Mouse (Mus musculus): Measurements from ENCODE around the gene 4931406P16Rik. TPM values are rescaled to one million over a fixed set of nuclear protein-coding genes. Genes with fewer than 3 reads are reported as not detected.
"Not testable (repeated sequence)": the region's sequence is repeated elsewhere in the genome, so short reads cannot be mapped to it uniquely, and the experiment has no call there.

Gene 4931406P16Rik
- polyA plus RNA-seq, 1 experiment: 15.8 TPM

DNA sequence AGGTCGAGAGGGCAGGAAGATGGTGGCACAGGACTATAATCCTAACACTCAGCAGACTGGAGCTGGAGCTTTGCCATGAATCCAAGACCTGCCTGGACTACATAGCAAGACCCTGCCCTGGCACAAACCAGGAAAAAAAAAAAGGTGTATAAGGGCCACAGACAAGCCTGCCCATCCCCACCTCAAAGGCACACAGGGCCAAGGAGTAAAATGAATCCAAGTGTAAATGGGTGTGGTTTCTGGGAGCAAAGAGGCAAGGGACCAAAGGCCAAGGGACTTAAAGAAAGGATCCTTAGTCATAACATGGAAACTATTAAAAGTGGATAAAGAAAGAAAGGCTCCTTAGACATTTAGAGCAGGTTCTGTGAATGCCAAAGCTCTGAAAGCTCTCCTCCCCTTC is 94.9 kb downstream of the 4931406P16Rik start:
- no peaks in the 10 kb centered on the region for H3K27me3 ChIP-seq (ENCODE audit: control insufficient read depth, insufficient read depth, low read length)
- TF ChIP-seq CTCF (IDR thresholded peaks at IDR 0.05; ENCODE audit: extremely low read depth, insufficient read length, insufficient replicate concordance, low read depth, low read length): no peak
- no peak for TF ChIP-seq POLR2A (IDR thresholded peaks at IDR 0.05; ENCODE audit: low read depth, low read length)
- no peak overlapping the region for H3K4me3 ChIP-seq (ENCODE audit: low read depth, low read length)
- peaks cover 39% of the 10 kb centered on the region for H3K4me1 ChIP-seq (ENCODE audit: control insufficient read depth, insufficient read depth, insufficient read length, low read length)
- WGBS: 62% methylated on average over 1 of the region's 1 CpGs
- peaks cover 71% of the 10 kb centered on the region for H3K36me3 ChIP-seq (ENCODE audit: control insufficient read depth, insufficient read depth, low read length)
- peak overlapping the region; percentile 92 for H3K27ac ChIP-seq (ENCODE audit: insufficient read depth, low read depth, low read length)

DNA sequence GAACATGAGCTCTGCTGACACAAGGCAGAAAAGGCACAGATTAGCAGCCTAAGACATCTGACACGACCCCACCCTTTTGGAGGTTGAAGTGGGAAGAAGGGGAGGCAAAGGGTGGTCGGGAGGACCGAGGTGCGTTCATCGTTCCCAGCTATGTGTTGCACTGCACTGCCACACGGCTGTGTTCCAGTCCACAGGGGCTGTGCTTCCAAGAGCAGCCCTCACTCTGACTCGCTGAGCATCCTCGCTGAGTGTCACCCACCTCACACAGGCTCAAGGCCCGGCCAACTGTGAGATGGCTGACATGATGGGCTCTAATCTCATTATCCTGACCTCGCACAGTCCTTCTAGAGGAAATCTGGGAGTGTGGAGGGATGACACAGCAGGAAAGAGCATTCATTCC is 96.9 kb downstream of the 4931406P16Rik start:
- peaks cover 71% of the 10 kb centered on the region for H3K36me3 ChIP-seq (ENCODE audit: control insufficient read depth, insufficient read depth, low read length)
- H3K27ac ChIP-seq (ENCODE audit: insufficient read depth, low read depth, low read length): peak overlapping the region; percentile 58; the same call in 1 of the 2 replicates
- TF ChIP-seq POLR2A (IDR thresholded peaks at IDR 0.05; ENCODE audit: low read depth, low read length): no peak
- TF ChIP-seq CTCF (IDR thresholded peaks at IDR 0.05; ENCODE audit: extremely low read depth, insufficient read length, insufficient replicate concordance, low read depth, low read length): no peak
- no peaks in the 10 kb centered on the region for H3K27me3 ChIP-seq (ENCODE audit: control insufficient read depth, insufficient read depth, low read length)
- peaks cover 46% of the 10 kb centered on the region for H3K4me1 ChIP-seq (ENCODE audit: control insufficient read depth, insufficient read depth, insufficient read length, low read length)
- no peak overlapping the region for H3K4me3 ChIP-seq (ENCODE audit: low read depth, low read length)
- WGBS: 91% methylated on average over 10 of the region's 10 CpGs

DNA sequence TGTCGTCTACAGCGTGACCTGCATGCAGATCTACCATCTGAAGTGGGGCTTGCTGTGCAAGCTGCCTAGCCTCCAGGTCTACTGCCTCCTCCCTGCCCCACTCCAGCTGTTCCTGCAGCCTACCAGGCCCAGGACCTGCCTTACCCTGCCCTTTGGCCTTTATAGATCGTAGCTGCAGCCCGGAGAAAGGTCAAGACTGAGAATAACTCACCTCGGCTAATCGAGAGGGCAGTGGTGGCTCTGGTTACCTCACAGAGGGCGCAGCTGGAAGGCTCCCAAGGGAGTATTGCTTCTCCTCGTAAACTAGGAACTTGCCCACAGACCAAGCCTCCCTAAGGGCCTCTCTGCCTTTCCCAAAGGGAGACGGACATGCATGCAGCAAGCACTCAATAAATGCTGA is 97.9 kb downstream of the 4931406P16Rik start:
- peaks cover 46% of the 10 kb centered on the region for H3K4me1 ChIP-seq (ENCODE audit: control insufficient read depth, insufficient read depth, insufficient read length, low read length)
- WGBS: 53% methylated on average over 9 of the region's 9 CpGs
- no peaks in the 10 kb centered on the region for H3K27me3 ChIP-seq (ENCODE audit: control insufficient read depth, insufficient read depth, low read length)
- peaks cover 73% of the 10 kb centered on the region for H3K36me3 ChIP-seq (ENCODE audit: control insufficient read depth, insufficient read depth, low read length)
- TF ChIP-seq CTCF (IDR thresholded peaks at IDR 0.05; ENCODE audit: extremely low read depth, insufficient read length, insufficient replicate concordance, low read depth, low read length) (no peak), POLR2A (IDR thresholded peaks at IDR 0.05; ENCODE audit: low read depth, low read length) (no peak)
- H3K27ac ChIP-seq (ENCODE audit: insufficient read depth, low read depth, low read length): peak overlapping the region; percentile 58
- no peak overlapping the region for H3K4me3 ChIP-seq (ENCODE audit: low read depth, low read length)

DNA sequence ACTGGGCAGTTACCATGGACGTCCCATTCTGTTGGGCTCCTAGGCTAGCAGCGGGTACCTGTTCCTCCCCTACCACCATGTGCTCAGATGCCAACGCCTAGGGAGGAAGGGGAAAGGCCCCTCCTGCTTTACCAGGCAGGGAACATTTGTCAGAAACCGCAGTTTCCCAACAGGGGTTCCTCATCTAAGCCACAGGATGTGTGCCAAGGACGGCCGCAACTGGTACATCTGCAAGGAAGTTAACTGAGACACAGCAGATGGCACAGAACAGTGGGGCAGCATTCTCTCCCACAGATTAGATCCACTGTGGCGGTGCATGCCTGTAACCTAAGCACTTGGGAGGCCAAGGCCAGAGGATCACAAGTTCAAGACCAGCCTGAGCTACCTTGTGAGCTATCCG is 98.7 kb downstream of the 4931406P16Rik start:
- H3K36me3 ChIP-seq (ENCODE audit: control insufficient read depth, insufficient read depth, low read length): peaks cover 72% of the 10 kb centered on the region
- peaks cover 46% of the 10 kb centered on the region for H3K4me1 ChIP-seq (ENCODE audit: control insufficient read depth, insufficient read depth, insufficient read length, low read length)
- no peaks in the 10 kb centered on the region for H3K27me3 ChIP-seq (ENCODE audit: control insufficient read depth, insufficient read depth, low read length)
- H3K4me3 ChIP-seq (ENCODE audit: low read depth, low read length): no peak overlapping the region
- TF ChIP-seq CTCF (IDR thresholded peaks at IDR 0.05; ENCODE audit: extremely low read depth, insufficient read length, insufficient replicate concordance, low read depth, low read length) (no peak), POLR2A (IDR thresholded peaks at IDR 0.05; ENCODE audit: low read depth, low read length) (no peak)
- WGBS: 86% methylated on average over 8 of the region's 8 CpGs
- H3K27ac ChIP-seq (ENCODE audit: insufficient read depth, low read depth, low read length): no peak overlapping the region; the same call in 1 of the 2 replicates

DNA sequence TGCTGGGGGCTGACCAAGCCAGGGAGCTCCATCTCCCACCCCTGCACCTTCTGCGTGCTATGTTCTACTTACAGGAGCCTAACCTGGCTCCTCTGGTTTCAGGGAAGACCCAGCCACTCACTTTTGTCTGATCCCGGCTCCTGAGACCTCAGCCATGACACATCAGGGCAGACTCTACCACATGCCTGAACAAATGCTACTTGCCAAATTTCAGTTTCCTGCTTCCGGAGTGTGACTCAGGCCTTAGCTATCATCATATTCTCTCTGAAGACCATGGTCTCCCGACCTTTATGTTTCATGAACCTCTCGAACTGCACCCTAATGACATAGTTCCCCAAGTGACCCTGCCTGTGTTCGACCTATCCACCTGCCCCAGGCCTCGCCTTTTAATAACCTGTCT is 100.1 kb downstream of the 4931406P16Rik start:
- H3K36me3 ChIP-seq (ENCODE audit: control insufficient read depth, insufficient read depth, low read length): peaks cover 72% of the 10 kb centered on the region
- H3K4me3 ChIP-seq (ENCODE audit: low read depth, low read length): no peak overlapping the region
- H3K4me1 ChIP-seq (ENCODE audit: control insufficient read depth, insufficient read depth, insufficient read length, low read length): peaks cover 37% of the 10 kb centered on the region
- no peaks in the 10 kb centered on the region for H3K27me3 ChIP-seq (ENCODE audit: control insufficient read depth, insufficient read depth, low read length)
- no peak for TF ChIP-seq CTCF (IDR thresholded peaks at IDR 0.05; ENCODE audit: extremely low read depth, insufficient read length, insufficient replicate concordance, low read depth, low read length)
- TF ChIP-seq POLR2A (IDR thresholded peaks at IDR 0.05; ENCODE audit: low read depth, low read length): no peak
- 49% methylated on average over 7 of the region's 7 CpGs for WGBS
- peak overlapping the region; percentile 65; the same call in 1 of the 2 replicates for H3K27ac ChIP-seq (ENCODE audit: insufficient read depth, low read depth, low read length)

DNA sequence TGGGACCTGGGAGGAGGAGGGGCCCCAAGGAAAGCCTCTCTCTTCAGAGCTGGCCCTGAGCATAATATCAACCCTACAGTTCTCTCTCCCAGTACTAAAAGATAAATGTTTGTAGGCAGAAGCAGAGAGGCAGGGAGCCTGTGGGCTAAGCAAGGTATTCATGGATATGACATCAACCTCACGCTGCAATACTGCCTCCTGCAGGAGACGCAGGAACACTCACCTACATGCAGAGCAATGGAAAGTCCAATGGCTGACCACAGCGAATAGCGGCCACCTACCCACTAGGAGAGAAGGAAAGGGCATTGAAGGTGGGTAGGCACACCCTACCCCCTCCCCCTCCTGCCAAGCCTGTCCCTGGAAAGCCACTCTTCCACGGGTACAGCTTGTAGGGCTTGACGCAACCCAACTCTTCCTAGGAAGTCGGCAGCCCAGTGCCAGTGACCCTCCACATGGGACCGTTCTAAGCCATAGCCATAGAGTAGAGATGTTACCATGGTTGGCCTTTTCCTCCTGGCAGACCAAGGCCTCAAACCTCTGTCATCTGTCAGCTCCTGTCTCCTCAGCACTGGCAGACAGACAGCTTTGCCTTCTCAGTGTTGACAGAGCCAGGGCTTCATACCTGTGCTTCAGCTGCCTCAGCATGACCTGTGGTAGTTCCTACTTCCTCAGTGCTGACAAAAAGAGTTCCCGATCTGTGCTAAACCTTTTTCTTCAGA is 105.2 kb downstream of the 4931406P16Rik start:
- no peak overlapping the region for H3K4me3 ChIP-seq (ENCODE audit: low read depth, low read length)
- peaks cover 4% of the 10 kb centered on the region; the same call in 1 of the 2 replicates for H3K4me1 ChIP-seq (ENCODE audit: control insufficient read depth, insufficient read depth, insufficient read length, low read length)
- 90% methylated on average over 9 of the region's 9 CpGs for WGBS
- no peaks in the 10 kb centered on the region for H3K27me3 ChIP-seq (ENCODE audit: control insufficient read depth, insufficient read depth, low read length)
- TF ChIP-seq POLR2A (IDR thresholded peaks at IDR 0.05; ENCODE audit: low read depth, low read length): no peak
- peak; percentile 14; the same call in 1 of the 2 replicates for TF ChIP-seq CTCF (IDR thresholded peaks at IDR 0.05; ENCODE audit: extremely low read depth, insufficient read length, insufficient replicate concordance, low read depth, low read length)
- H3K36me3 ChIP-seq (ENCODE audit: control insufficient read depth, insufficient read depth, low read length): peaks cover 88% of the 10 kb centered on the region
- no peak overlapping the region for H3K27ac ChIP-seq (ENCODE audit: insufficient read depth, low read depth, low read length)

DNA sequence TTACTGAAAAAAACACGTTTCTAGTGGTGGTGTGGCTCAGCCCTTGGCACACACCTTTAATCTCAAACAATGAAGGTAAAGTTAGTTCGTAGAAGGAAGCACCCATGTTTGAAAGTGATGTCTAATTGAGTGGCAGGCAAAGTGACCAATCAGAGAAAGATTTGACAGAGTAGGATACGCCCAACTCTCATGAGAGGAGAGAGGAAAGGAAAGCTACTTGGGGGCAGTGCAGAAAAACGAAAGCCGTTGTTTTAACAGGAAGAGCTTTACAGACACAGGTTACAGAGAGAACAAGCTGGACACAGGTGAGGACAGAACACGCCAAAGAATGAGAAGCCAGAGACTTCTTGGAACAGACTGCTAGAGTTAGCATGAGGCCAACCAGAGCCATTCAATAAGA is 107.0 kb downstream of the 4931406P16Rik start:
- H3K27ac ChIP-seq (ENCODE audit: insufficient read depth, low read depth, low read length): no peak overlapping the region
- no peak for TF ChIP-seq POLR2A (IDR thresholded peaks at IDR 0.05; ENCODE audit: low read depth, low read length)
- no peak for TF ChIP-seq CTCF (IDR thresholded peaks at IDR 0.05; ENCODE audit: extremely low read depth, insufficient read length, insufficient replicate concordance, low read depth, low read length)
- no peaks in the 10 kb centered on the region for H3K27me3 ChIP-seq (ENCODE audit: control insufficient read depth, insufficient read depth, low read length)
- peaks cover 81% of the 10 kb centered on the region for H3K36me3 ChIP-seq (ENCODE audit: control insufficient read depth, insufficient read depth, low read length)
- 92% methylated on average over 6 of the region's 6 CpGs for WGBS
- no peaks in the 10 kb centered on the region for H3K4me1 ChIP-seq (ENCODE audit: control insufficient read depth, insufficient read depth, insufficient read length, low read length)
- no peak overlapping the region for H3K4me3 ChIP-seq (ENCODE audit: low read depth, low read length)

DNA sequence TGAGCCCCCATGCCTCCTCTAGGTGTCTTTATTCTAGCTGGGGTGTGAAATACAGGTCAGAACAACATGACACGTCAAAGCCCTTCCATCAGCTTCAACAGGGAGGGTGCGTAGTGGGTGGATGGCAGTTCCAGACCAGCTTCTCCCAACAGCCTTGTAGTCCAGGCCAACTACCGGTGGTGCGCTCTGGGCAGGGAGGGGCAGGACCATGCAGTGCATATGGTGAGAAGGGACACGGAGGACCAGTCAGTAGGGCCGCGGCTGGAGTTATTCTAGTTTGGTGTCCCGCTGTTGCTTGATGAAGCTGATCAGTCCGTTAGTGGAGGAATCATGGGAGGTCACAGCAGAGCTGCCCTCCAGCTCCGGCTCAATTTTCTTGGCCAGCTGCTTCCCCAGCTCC is 111.2 kb downstream of the 4931406P16Rik start:
- not testable (repeated sequence) for H3K27ac ChIP-seq (ENCODE audit: insufficient read depth, low read depth, low read length); H3K4me1 ChIP-seq (ENCODE audit: control insufficient read depth, insufficient read depth, insufficient read length, low read length); H3K27me3 ChIP-seq (ENCODE audit: control insufficient read depth, insufficient read depth, low read length); H3K4me3 ChIP-seq (ENCODE audit: low read depth, low read length)
- H3K36me3 ChIP-seq (ENCODE audit: control insufficient read depth, insufficient read depth, low read length): peaks cover 53% of the 10 kb centered on the region
- 92% methylated on average over 10 of the region's 10 CpGs for WGBS

Data from small intestine, adult 2 months (tissue).